Mouse (Mus musculus): ENCODE measurements around the gene Slc44a4.

The Slc44a4 gene

DNA sequence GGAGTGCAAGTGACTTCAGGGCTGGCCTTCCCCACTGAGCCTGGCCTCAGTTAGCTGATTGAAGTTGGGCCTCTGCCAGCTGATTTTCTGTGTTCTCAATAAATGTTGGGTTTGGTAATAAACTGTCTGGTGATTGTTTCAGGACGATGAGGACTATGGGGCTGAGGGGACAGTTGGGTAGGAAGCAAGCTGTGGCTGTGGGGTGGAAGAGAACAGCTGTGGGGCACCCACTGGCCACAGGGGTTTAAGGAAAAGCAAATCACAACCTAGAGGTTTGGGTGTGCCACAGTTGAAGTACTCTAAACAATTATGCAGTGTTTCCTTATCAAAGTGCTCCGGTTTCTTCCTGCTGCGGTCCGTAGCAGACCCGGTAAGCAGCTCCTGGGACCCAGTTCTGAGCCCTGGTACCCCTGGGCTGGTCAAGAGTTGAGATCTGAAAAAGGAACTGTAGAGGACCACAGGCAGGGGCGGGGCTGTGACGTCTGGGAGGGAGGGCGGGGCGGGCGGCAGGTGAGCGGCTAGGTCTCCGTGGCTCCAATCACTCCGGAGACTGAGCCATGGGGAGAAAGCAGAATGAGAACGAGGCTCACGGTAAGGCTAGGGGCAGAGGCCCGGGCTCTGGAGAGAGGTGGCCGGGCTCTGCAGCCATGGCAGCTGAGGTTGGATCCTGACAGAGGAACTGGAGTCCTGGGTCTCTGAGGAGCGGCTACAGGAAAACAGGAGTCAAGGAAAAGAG, at the start of gene Slc44a4:
TSS of gene Slc44a4 (plus strand) at position 537 of the 736 bp plus-strand sequence.
- no peak for DNase-seq (ENCODE audit: low read depth)

- no peak for DNase-seq (ENCODE audit: low read depth)
Observed at GRCm38 (mm10) chr17:34865981-34866380, 48.3 kb upstream of the Slc44a4 start.

DNA sequence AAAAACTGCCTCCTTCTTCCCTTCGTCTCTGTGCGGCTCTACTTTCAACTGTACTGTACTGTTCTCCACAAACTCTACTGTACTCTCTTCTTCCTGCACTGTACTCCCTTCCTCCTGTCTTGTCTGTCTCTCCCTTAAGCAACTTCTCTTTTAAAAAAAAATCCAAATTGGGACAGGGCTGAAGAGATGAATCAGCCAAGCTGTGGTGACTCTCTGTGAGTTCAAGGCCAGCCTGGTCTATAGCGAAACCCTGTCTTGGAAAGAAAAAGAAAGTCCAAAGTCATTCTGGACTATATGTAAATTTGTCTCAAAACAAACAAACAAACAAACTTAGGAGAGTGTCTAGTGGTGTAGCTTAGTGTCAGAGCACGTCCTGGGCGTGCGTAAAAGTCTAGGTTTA, 39.9 kb upstream of the Slc44a4 start:
- peak; percentile 38 for DNase-seq (ENCODE audit: low read depth)

DNA sequence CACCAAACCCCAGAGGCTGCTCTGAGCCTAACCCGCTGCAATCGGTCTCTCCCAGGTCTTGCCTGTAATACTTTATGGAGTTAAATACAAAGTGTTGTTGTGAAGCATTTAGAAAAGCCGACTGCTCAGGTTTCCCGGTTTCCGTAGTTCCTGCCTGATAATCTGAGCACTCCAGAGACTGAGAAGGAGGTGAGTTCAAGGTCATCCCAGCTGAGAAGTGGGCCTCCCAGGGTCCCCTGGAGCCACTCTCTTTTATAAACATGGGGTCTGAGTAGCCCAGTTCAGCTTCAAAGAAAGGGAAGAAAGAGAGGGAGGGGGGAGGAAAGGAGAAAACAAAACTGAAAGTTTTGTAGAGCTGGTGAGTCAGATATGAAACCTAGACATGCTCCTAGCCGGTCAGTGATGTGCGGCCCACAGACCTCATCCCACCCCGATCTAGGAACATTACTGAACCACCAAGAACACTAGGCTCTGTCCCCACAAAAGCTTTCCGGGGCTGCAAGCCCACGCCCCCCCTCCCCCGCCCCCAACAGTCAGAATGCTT, 34.9 kb upstream of the Slc44a4 start, which contains the start of gene Zbtb12:
TSS of gene Zbtb12 (plus strand) at position 148 of the 544 bp plus-strand sequence.
- peak; percentile 44 for DNase-seq (ENCODE audit: low read depth)

DNA sequence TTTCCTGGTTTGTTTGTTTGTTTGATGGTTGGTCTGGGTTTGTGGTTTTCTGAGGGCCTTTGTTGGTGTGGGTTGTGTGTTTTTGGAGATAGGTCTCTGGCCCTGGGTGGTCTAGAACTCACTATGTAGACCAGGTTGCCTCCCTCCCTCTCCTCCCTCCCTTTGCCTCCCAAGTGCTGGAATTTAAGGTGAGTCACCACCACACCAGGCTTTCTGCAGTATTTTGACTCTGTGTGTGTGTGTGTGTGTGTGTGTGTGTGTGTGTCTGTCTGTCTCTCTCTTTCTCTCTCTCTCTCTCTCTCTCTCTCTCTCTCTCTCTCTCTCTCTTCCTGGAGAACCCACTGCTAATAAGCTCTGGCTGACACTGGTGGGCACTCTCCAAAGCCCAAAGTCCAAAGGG, 33.1 kb upstream of the Slc44a4 start:
- no peak for DNase-seq (ENCODE audit: low read depth)

DNA sequence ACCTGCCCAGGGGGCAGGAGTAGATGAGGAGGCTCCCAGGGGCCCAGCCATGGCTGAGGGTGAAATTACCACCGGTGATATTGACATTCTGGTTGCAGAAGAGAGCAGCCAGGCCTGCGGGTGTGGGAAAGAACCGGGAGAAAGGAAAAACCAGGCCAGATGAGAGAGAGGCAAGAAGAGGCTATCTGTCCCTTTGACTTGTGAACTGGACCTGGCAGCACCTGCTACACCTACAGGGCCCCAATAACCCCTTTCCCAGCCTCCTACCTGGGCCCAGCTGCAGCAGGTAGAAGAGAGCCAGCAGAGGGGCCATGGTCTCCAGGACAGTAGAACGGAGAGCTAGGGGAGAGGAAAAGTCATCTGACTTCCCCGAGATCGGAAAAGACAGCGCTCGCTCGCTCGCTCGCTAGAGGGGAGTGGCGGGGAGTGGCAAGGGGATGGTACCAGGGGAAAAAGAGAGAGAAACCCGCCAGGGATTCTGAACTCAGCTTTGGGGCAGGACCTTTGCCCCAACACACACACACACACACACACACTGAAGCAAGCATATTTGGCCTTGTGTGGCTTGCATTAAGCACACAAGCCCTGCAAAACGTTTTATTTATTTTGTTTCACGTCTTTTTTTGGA, 32.5 kb upstream of the Slc44a4 start, which contains the start of gene Gm20547:
TSS of gene Gm20547 (minus strand) at position 360 of the 628 bp plus-strand sequence.
- DNase-seq (ENCODE audit: low read depth): no peak

- DNase-seq (ENCODE audit: low read depth): peak; percentile 37
Observed at GRCm38 (mm10) chr17:34883332-34883731, 30.9 kb upstream of the Slc44a4 start.

DNA sequence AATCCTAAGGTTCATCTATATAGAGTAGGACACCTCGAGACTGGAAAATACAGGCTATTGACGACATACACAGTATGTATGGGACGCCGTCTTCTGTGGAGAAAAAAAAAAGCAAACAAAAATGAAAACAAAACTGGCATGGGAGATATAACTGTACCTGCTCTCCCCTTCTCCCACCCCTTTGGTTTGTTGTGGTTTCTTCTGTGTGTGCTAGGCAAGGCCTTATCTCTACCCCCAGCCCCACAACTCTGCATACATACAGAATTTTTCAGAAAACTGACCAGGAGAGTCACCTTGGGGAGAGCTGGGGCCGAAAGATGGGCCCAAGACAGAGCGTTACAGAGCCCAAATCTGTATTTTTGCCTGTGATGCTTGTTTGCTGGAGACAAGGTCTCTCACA, 29.6 kb upstream of the Slc44a4 start:
- no peak for DNase-seq (ENCODE audit: low read depth)

- no peak for DNase-seq (ENCODE audit: low read depth)
Observed at GRCm38 (mm10) chr17:34885615-34886014, 28.7 kb upstream of the Slc44a4 start.

GRCm38 (mm10) chr17:34887942-34888341, 26.3 kb upstream of the Slc44a4 start:
- peak; percentile 75 for DNase-seq (ENCODE audit: low read depth)

DNA sequence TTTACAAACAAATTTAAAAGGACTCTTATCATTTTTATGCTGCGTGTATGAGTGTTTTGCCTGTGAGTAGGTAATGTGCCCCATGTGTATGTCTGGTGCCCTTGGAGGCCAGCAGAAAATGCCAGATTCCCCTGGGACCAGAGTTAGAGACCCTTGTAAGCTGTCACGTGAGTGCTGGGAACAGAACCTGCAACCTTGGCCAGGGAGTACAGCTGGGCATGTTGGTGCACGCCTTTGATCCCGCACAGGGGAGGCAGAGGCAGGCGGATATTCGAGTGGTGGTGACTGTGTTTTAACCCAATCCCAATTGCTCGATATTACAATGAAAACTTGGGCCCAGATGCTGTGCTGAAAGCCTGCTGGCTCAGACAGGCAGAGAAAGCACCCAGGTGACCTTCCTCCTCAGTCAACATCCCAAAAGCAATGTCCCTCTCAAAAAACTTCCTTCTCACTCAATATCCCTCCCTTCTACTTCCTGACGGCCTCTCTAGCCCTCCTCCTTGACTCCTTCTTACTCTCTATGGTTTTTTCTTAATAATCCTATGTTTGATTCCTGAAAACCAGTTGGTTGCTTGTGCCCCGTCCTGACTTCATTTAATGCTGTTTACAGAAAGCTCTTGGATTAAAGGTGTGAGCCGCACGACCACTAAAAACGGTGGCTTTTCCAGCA, 24.1 kb upstream of the Slc44a4 start:
- no peak for DNase-seq (ENCODE audit: low read depth)

DNA sequence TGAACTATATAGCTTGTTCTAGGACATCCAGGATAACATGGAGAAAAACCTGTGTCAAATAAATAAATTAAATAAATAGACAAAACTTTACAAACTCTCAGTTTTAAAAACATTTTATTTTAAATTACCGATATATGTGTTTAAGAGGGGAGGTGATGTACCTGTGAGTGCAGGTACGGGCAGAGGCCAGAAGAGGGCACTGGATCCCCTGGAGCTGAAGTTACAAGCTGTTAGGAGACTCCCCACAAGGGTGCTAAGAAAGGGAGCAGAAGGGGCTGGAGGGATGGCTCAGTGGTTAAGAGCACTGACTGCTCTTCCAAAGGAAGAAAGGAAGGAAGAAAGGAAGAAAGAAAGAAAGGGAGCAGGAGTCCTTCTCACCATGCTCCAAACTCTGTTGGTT, 22.9 kb upstream of the Slc44a4 start:
- peak; percentile 40 for DNase-seq (ENCODE audit: low read depth)

DNA sequence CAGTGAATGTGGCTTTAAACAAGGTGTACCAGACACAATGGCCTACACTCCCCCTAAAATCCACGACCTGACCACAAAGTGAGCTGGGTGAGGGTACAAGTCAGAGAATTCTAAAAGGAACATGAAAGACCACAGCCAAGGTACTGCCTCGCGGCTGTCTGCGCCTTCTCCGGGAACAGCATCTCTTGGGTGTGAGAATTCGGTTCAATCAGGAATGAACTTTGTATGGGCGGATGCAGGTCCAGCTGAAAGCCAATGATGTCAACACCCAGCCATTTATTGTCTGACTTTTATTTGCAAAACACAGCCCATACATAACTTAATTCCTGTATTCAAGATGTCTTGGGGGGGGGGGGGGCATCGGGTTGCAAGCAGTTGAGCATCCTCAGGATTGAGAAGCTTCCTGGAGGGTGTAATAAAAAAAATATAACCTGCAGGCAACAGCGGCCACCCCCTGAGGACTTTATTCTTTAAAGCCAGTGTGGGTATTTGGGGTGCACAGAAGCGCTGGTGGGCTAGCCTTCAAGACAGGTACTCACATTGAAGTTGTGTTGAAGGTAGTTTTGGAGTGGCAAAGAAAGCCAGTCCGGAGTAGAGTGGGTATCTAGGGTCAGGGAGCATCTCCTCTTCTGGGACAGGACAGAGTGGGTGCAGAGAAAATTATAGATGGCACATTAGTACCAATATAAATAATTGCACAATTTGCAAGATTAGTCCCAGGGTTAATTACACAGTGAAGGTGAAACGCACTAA, 21.0 kb upstream of the Slc44a4 start:
- DNase-seq (ENCODE audit: low read depth): no peak

DNA sequence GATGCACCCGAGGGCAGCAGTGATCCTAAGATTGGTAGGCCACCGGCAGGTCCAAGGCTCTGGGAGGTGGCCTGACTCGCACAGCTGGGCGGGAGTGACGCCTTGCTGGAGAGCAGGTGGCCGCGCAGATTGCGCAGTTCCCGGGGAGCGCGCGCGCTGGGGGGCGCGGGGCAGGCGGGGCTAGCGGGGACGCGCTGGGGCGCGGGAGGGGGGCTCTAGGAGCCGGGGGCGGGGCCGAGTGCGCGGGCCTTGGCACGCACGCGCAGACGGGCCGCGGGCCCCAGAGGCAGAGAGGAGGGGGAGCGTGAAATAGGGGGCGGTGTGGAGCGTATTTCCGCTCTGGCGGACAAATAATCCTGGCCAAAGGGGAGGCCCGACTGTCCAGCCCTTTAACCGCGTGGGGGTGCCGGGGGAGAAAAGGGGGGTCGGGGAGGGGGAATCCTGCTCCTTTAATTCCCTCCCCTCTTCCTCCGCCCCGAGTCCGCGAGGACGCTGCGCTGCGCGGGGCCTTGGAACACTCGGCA, 20.1 kb upstream of the Slc44a4 start:
- DNase-seq (ENCODE audit: low read depth): peak; percentile 96

DNA sequence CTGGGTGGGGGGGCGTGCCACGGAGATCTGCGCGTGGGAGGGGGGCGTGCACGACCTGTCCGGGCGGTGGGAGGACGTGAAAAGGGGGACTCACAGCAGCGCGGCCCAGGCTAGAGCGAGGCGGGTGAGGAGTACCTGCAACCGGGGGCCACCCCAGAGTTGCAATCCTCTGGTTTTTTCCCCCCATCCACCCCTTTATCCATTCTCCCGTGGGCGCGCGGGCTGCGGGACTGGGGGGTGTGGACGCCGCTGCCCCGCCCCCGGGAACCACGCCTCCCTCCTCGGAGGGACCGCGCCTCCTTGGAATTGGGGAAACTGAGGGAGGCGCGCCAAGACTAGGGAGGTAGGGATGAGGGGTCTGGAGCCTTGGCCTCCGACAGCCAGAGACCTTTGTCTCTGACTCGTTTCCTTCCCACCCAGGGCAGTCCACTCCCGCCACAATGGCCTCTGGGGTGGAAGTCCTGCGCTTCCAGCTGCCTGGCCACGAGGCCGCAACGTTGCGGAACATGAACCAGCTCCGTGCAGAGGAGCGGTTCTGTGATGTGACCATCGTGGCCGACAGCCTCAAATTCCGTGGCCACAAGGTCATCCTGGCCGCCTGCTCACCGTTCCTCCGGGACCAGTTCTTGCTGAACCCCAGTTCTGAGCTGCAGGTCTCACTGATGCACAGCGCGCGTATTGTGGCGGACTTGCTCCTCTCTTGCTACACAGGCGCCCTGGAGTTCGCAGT, 19.3 kb upstream of the Slc44a4 start:
- DNase-seq (ENCODE audit: low read depth): peak; percentile 38

- no peak for DNase-seq (ENCODE audit: low read depth)
Observed at GRCm38 (mm10) chr17:34895724-34896123, 18.5 kb upstream of the Slc44a4 start.

DNA sequence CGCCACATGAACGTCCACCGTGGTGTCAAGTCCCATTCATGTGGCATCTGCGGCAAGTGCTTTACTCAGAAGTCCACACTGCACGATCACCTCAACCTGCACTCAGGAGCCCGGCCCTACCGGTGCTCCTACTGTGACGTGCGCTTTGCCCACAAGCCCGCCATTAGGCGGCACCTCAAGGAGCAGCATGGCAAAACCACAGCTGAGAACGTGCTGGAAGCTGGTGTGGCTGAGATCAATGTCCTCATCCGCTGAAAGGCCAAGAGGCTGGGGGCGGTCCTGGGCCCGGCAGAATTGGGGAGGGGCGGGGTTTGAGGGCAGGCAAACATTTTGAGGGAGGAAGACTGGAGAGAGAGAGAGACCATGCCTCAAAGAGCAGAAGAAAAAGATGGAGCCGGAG, 17.9 kb upstream of the Slc44a4 start:
- DNase-seq (ENCODE audit: low read depth): peak; percentile 71

GRCm38 (mm10) chr17:34897373-34898159, 16.7 kb upstream of the Slc44a4 start:
- DNase-seq (ENCODE audit: low read depth): peak; percentile 72

DNA sequence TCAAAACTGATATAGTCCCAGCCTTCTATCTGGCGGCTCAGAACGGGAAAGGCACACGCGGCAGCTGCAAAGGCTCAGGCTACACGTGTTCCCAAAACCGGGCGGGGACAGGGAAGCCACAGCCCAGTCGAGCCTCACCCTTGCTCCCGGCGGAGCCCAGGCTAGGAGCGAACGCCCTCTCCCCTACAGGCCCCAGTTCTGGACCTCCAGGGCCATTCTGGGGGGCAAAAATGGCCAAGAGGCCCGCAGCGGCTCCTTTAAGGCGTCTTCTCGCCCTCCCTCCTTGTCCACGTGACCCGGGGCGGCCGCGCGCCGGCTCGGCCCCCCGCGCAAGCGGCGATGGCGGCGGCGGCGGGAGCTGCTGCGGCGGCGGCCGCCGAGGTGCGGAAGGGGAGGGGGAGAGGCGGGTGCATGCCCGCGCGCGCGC, 16.1 kb upstream of the Slc44a4 start, which contains the start of the genes C2 and Ehmt2:
TSS of gene C2 (minus strand) at position 106 of the 427 bp plus-strand sequence.
TSS of gene Ehmt2 (plus strand) at position 310 of the 427 bp plus-strand sequence.
- DNase-seq (ENCODE audit: low read depth): peak; percentile 80

GRCm38 (mm10) chr17:34898706-34899052, 15.6 kb upstream of the Slc44a4 start:
- DNase-seq (ENCODE audit: low read depth): no peak
